Mouse (Mus musculus) testis, adult 2 months (tissue): ENCODE results near the gene Lrrc38. TPM values are rescaled to one million over a fixed set of nuclear protein-coding genes. Genes with fewer than 3 reads are reported as not detected.
A peak's percentile ranks its signal among the peaks of the same experiment; 100 is the strongest.

Experiments
- H3K27ac ChIP-seq: fragments of 200-500 bp; 2 replicates; pipeline ENCODE4 v1.5.1; 2012; ENCODE audit warnings: low read depth, low read length; ENCODE audit not compliant: control insufficient read depth, insufficient read depth
- H3K27me3 ChIP-seq: fragments of 200-500 bp; 2 replicates; pipeline ENCODE4 v1.6.1; 2012; ENCODE audit warnings: mild to moderate bottlenecking, low read length, moderate library complexity; ENCODE audit not compliant: control insufficient read depth, insufficient read depth
- H3K36me3 ChIP-seq: fragments of 200-500 bp; 2 replicates; pipeline ENCODE4 v1.6.1; 2012; ENCODE audit warnings: mild to moderate bottlenecking, low read length; ENCODE audit not compliant: control insufficient read depth, insufficient read depth
- H3K4me1 ChIP-seq: fragments of 200-500 bp; 2 replicates; pipeline ENCODE4 v1.6.1; 2012; ENCODE audit warnings: low read length; ENCODE audit not compliant: control insufficient read depth, insufficient read depth
- H3K4me3 ChIP-seq: fragments of 200-500 bp; 2 replicates; pipeline ENCODE4 v1.5.1; 2012; ENCODE audit warnings: low read depth, mild to moderate bottlenecking, low read length, moderate library complexity, mixed read lengths; ENCODE audit not compliant: control insufficient read depth
- CTCF ChIP-seq: fragments of 200-500 bp; IDR thresholded peaks from 2 replicates; pipeline ENCODE4 v1.5.1; 2012; ENCODE audit warnings: low read depth, mild to moderate bottlenecking, inconsistent platforms, low read length, moderate library complexity; ENCODE audit not compliant: control insufficient read depth, insufficient read depth, insufficient replicate concordance
- POLR2A ChIP-seq: fragments of 200-500 bp; IDR thresholded peaks from 2 replicates; pipeline ENCODE4 v1.6.1; 2012; ENCODE audit warnings: low read depth, mild to moderate bottlenecking, inconsistent platforms, low read length, moderate library complexity; ENCODE audit not compliant: control insufficient read depth
- polyA plus RNA-seq: library from polyadenylated mRNA; depleted of rRNA; stranded (reverse); fragments of >200 nt; gene quantifications from 2 replicates; pipeline ENCODE4 v1.2.3, GENCODE M21; 2012

Lrrc38 gene
- polyA plus RNA-seq, 1 experiment, result 0.31 TPM

- Histone ChIP-seq H3K27ac (no peak overlapping the region), H3K4me1 (peaks cover 10% of the 10 kb centered on the region), H3K27me3 (no peaks in the 10 kb centered on the region), H3K4me3 (no peak overlapping the region), H3K36me3 (no peaks in the 10 kb centered on the region)
- TF ChIP-seq POLR2A, result no peak
- TF ChIP-seq CTCF, result no peak
Observed at GRCm38 (mm10) chr4:143352301-143352700, 2.7 kb downstream of the Lrrc38 start.

DNA sequence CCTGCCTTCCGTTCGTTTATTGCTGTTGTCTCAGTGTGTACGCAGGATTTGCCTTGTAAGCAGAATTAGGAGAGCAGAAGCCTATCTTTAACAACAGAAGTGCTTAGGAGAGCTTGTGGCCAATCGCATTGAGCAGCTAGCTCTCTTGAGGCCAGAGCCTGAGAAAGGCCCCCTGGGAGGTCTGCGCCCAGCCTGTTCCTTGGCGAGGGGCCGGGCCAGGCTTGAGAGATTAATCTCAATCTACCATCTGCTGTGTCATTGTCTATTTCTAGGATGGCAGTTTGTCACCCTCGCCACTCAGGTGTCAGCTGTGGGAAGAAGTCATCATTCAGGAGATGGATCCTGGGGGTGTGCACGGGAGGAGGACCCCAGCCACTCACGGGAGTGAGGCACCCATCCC is 12.0 kb downstream of the Lrrc38 start:
- H3K36me3 ChIP-seq, result no peaks in the 10 kb centered on the region
- no peak overlapping the region for H3K27ac ChIP-seq
- no peak for TF ChIP-seq POLR2A
- TF ChIP-seq CTCF, result no peak
- no peak overlapping the region for H3K4me3 ChIP-seq
- H3K4me1 ChIP-seq, result no peaks in the 10 kb centered on the region
- no peaks in the 10 kb centered on the region for H3K27me3 ChIP-seq

- Histone ChIP-seq H3K36me3 (no peaks in the 10 kb centered on the region), H3K4me1 (no peaks in the 10 kb centered on the region), H3K4me3 (no peak overlapping the region), H3K27ac (no peak overlapping the region), H3K27me3 (no peaks in the 10 kb centered on the region)
- TF ChIP-seq POLR2A (no peak), CTCF (no peak)
Observed at GRCm38 (mm10) chr4:143366415-143367041, 17.0 kb downstream of the Lrrc38 start.

GRCm38 (mm10) chr4:143379480-143379879 is 29.9 kb downstream of the Lrrc38 start:
- no peak for TF ChIP-seq CTCF
- Histone ChIP-seq H3K27me3 (no peaks in the 10 kb centered on the region), H3K27ac (no peak overlapping the region), H3K4me3 (no peak overlapping the region), H3K4me1 (peaks cover 4% of the 10 kb centered on the region), H3K36me3 (no peaks in the 10 kb centered on the region)

DNA sequence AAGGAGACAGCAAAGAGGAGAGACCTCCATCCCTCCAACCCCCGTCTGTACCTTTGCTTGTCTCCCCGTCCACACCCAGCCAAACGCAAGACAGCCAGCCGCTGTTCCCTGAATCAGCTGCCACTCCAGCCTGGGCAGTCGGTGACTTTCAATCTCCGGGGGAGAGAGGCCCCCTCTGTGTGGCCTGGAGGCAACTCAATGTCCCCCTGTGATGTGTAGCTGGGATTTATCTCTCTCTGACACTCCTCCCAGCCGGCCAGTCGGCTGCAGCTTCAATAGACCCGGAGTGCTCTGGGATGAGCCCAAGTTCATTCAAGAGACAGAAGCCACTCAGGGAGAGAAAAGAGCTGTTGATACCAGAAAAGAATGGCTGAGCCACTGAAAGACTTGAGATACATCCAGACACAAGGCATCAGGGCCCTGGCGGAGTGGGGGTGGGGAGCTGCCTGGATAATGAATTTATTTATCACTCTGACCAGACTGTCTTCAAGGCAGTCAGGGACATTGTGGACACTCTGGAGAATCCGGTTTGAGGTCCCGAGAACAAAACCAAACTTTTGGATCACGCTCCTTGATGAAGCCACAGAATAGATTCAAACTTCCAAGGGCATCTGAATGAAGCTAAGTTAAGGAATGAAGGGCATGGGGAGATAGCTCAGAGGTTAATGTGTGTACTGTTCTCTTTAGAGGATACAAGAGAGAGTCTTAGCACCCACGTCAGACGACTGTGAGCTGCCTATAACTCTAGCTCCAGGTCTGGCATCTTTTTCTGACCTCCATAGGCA is 30.6 kb downstream of the Lrrc38 start:
- no peak overlapping the region for H3K27ac ChIP-seq

GRCm38 (mm10) chr4:143380716-143381004 is 31.1 kb downstream of the Lrrc38 start:
- peaks cover 4% of the 10 kb centered on the region for H3K4me1 ChIP-seq
- H3K27me3 ChIP-seq, result no peaks in the 10 kb centered on the region
- H3K27ac ChIP-seq, result no peak overlapping the region
- TF ChIP-seq POLR2A (no peak), CTCF (no peak)
- H3K36me3 ChIP-seq, result no peaks in the 10 kb centered on the region
- H3K4me3 ChIP-seq, result no peak overlapping the region

More for the DNA sequence above, 30.6 kb downstream of the Lrrc38 start:
- Histone ChIP-seq H3K27me3 (no peaks in the 10 kb centered on the region), H3K36me3 (no peaks in the 10 kb centered on the region), H3K4me3 (no peak overlapping the region), H3K4me1 (peaks cover 4% of the 10 kb centered on the region)
- TF ChIP-seq CTCF (peak; percentile 4; the same call in 1 of the 2 replicates), POLR2A (no peak)

GRCm38 (mm10) chr4:143382163-143382562 is 32.6 kb downstream of the Lrrc38 start:
- peaks cover 4% of the 10 kb centered on the region for H3K4me1 ChIP-seq
- H3K27me3 ChIP-seq, result no peaks in the 10 kb centered on the region

More at GRCm38 (mm10) chr4:143382163-143382562, 32.6 kb downstream of the Lrrc38 start:
- TF ChIP-seq CTCF (no peak), POLR2A (no peak)
- H3K4me3 ChIP-seq, result no peak overlapping the region
- H3K36me3 ChIP-seq, result no peaks in the 10 kb centered on the region
- H3K27ac ChIP-seq, result no peak overlapping the region
